Mouse (Mus musculus): ENCODE measurements around the gene Atxn7l1.

GRCm38 (mm10) chr12:33258995-33259529 is 111.6 kb downstream of the Atxn7l1 start:
- TF ChIP-seq POLR2A (IDR thresholded peaks at IDR 0.05; ENCODE audit: control insufficient read depth, extremely low read depth, insufficient read depth, low read length, poor library complexity) (no peak), CTCF (IDR thresholded peaks at IDR 0.05; ENCODE audit: borderline replicate concordance, control insufficient read depth, extremely low read depth, insufficient read depth, low read length, poor library complexity) (no peak)
